Mouse (Mus musculus) myocyte (in vitro differentiated cells): Measurements from ENCODE around the gene 4933424G06Rik.

Source experiments
- CEBPB ChIP-seq: IDR thresholded peaks from 2 replicates; pipeline ENCODE4 v1.6.1; 2011; ENCODE audit warnings: mild to moderate bottlenecking, moderate library complexity; ENCODE audit not compliant: poor library complexity, insufficient read depth, severe bottlenecking
- USF1 ChIP-seq: IDR thresholded peaks from one replicate; pipeline ENCODE4 v1.6.1; 2011; ENCODE audit warnings: low read depth, mild to moderate bottlenecking, control low read depth, moderate library complexity

- TF ChIP-seq USF1 (no peak), CEBPB (no peak)
Measured at GRCm38 (mm10) chr1:36745661-36746060, 35.7 kb downstream of the 4933424G06Rik start.
